Mouse (Mus musculus) embryonic fibroblast, embryonic 13.5 days (primary cell): ENCODE results near the gene Cbr3.

Experiments
- CTCF ChIP-seq: IDR thresholded peaks from 2 replicates; pipeline ENCODE4 v1.5.1; 2011; ENCODE audit warnings: mild to moderate bottlenecking, control low read depth, low read length, moderate library complexity, borderline replicate concordance; ENCODE audit not compliant: insufficient read depth
- POLR2A ChIP-seq: IDR thresholded peaks from 2 replicates; pipeline ENCODE4 v1.6.1; 2011; ENCODE audit warnings: low read depth, mild to moderate bottlenecking, control low read depth, low read length, moderate library complexity

DNA sequence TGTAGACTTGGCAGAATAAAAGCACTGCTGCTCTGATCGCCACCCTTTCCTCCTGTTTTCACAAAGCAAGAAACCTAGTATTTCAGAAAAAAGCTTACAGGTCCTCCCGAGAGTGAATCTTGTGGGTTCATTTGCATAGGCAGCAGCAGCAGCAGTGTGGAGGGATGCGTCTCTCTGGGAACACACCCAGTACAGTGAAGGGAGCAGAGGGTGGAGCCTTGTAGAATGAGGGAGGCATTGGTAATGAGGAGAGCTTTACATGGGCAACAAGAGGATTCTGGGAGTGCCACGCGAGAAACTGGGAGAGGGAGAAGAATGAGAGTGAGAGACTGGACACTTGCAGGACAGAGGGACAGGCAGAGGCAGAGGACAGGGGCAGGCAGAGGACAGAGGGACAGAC is 31.4 kb downstream of the Cbr3 start:
- TF ChIP-seq POLR2A (no peak), CTCF (no peak)
